Mouse (Mus musculus) liver, embryonic 13.5 days (tissue): ENCODE measurements around the gene Gm20671. TPM values are rescaled to one million over a fixed set of nuclear protein-coding genes. Genes with fewer than 3 reads are reported as not detected.

Experiments
- ATAC-seq: fragments of 200-750 bp; cut with Nextera tagmentation; 2 replicates; pipeline ENCODE4 v1.8.0; 2017; ENCODE audit warnings: low read depth, mild to moderate bottlenecking, moderate number of reproducible peaks, moderate library complexity
- DNase-seq: peaks from one replicate; pipeline ENCODE4 v3.0.0; 2022
- H3K27ac ChIP-seq: fragments of 300-500 bp; sonication (generic); 2 replicates; pipeline ENCODE4 v1.5.1; 2015; ENCODE audit warnings: moderate library complexity, mild to moderate bottlenecking, inconsistent platforms
- H3K27me3 ChIP-seq: fragments of 300-500 bp; sonication (generic); 2 replicates; pipeline ENCODE4 v1.6.1; 2015; ENCODE audit warnings: mild to moderate bottlenecking, inconsistent platforms
- H3K36me3 ChIP-seq: fragments of 300-500 bp; sonication (generic); 2 replicates; pipeline ENCODE4 v1.6.1; 2015; ENCODE audit warnings: mild to moderate bottlenecking, inconsistent platforms
- H3K4me1 ChIP-seq: fragments of 300-500 bp; sonication (generic); replicated peaks from 2 replicates; pipeline ENCODE4 v1.6.1; 2015; ENCODE audit warnings: inconsistent platforms
- H3K4me2 ChIP-seq: fragments of 300-500 bp; sonication (generic); 2 replicates; pipeline ENCODE4 v1.6.1; 2015; ENCODE audit warnings: inconsistent platforms, mild to moderate bottlenecking, moderate library complexity
- H3K4me3 ChIP-seq: fragments of 300-500 bp; sonication (generic); replicated peaks from 2 replicates; pipeline ENCODE4 v1.5.1; 2015; ENCODE audit warnings: mild to moderate bottlenecking, inconsistent platforms
- H3K9ac ChIP-seq: fragments of 300-500 bp; sonication (generic); 2 replicates; pipeline ENCODE4 v1.6.1; 2015; ENCODE audit warnings: mild to moderate bottlenecking, inconsistent platforms
- H3K9me3 ChIP-seq: fragments of 300-500 bp; sonication (generic); replicated peaks from 2 replicates; pipeline ENCODE4 v1.6.1; 2016; ENCODE audit warnings: inconsistent platforms
- WGBS: fragments of 180-500 bp; shearing (Covaris S2); methylation state at CpG from one replicate; pipeline ENCODE4 v1.1.7; 2015; ENCODE audit not compliant: insufficient replicate concordance; 5-methylcytosine and 5-hydroxymethylcytosine counted together
- polyA plus RNA-seq: library from polyadenylated mRNA; unstranded; fragments of >200 nt; fragmentation: Nextera tagmentation; extraction: Ambion mirVana; gene quantifications from 2 replicates; pipeline ENCODE4 v1.2.1, GENCODE M21; 2015

Gene Gm20671
- polyA plus RNA-seq, 1 experiment from 2014 or later = not detected

DNA sequence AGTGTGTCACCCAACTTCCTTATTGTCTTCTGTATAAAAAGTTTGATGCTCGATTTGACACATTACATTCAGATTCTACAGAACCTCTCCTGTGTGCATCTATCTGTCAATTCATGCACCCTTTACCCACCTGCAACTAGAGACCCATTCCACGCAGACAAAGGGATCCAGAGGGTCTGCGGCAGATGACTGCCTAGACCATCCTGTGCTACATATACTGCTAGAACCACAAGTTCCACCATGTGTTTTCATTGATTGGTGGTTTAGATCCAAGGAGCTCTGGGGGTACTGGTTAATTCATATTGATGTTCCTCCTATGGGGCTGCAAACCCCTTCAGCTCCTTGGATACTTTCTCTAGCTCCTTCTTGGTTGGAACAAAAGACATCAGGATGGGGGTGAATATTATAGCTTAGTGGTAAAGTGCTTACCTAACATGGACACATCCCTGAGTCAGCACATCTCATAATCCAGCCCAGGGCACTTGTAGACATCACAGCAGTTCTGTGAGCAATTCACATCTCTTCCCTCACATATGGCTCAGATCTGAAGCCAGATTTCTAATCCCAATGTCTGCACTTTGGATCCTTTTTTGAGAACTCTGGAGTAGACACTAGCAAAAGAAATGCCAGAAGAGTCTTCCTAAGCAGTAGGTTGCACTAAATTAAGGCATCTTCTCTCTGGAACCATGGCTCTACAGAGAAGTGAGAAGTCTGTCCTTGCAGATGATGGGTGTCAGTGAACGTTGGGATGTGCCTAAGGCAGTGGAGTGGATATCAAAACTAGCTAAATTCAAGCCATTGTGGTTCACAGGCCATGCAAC is 114.5 kb downstream of the Gm20671 start:
- Histone ChIP-seq H3K9me3 (no peaks in the 10 kb centered on the region; the same call in 1 of the 2 replicates), H3K9ac (no peak overlapping the region), H3K4me1 (peaks cover 12% of the 10 kb centered on the region), H3K4me2 (peak overlapping the region; percentile 76), H3K27ac (peak overlapping the region; percentile 88; the same call in 1 of the 2 replicates), H3K27me3 (no peaks in the 10 kb centered on the region), H3K4me3 (peak overlapping the region; percentile 74), H3K36me3 (no peaks in the 10 kb centered on the region)
- ATAC-seq = no peak
- 61% methylated on average over 4 of the region's 4 CpGs for WGBS
- no peak for DNase-seq

DNA sequence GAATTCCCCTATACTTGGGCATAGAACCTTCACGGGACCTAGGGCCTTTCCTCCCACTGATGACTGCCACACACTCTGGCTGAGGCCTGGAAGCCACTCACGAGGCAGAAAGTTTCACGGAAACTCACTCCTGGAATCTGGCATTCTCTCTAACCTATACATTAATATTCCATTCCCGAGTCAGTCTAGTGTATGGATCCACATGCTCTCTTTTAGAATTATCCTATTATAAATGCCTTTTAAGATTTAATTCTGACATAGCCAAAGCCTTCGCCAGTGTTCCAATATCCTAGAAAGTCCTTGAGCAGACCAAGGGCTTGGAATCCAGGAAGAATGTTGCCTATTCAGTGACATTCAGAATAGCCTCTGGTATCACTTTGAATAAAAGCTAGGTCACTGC is 115.4 kb downstream of the Gm20671 start:
- no peak overlapping the region for H3K4me3 ChIP-seq
- 75% methylated on average over 5 of the region's 5 CpGs for WGBS
- no peak overlapping the region for H3K27ac ChIP-seq
- no peaks in the 10 kb centered on the region for H3K36me3 ChIP-seq
- no peaks in the 10 kb centered on the region for H3K27me3 ChIP-seq
- DNase-seq (no peak), ATAC-seq (no peak)
- H3K9me3 ChIP-seq = no peaks in the 10 kb centered on the region; the same call in 1 of the 2 replicates
- no peak overlapping the region for H3K4me2 ChIP-seq
- no peak overlapping the region for H3K9ac ChIP-seq
- peaks cover 12% of the 10 kb centered on the region for H3K4me1 ChIP-seq

DNA sequence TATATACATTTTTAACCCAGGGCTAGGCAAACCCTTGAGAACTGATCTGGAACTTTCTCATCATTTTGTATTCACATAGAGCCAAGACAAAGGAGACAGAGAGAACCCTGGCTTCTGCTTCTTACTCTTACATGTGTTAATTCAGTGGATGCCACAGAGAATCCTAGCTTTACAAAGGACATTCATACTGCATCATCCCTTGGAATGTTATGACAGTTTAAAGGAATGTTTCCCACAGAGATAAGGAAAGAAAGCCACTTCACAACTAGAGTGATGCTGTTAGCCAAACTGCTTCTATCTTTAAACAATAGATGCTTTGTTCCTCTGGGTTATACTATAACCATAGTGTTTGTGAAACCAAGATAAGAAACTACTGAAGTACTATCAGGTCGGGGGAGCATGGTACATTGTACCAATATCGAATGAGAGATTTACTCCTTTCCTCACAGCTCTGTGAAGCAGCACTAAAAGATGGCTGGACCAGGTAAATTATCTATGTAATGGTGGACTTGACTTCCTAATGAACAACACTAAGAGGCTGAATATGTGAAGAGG is 120.6 kb downstream of the Gm20671 start:
- Histone ChIP-seq H3K9ac (no peak overlapping the region), H3K4me1 (no peaks in the 10 kb centered on the region), H3K27ac (no peak overlapping the region), H3K9me3 (no peaks in the 10 kb centered on the region; the same call in 1 of the 2 replicates), H3K36me3 (no peaks in the 10 kb centered on the region), H3K27me3 (no peaks in the 10 kb centered on the region), H3K4me3 (no peak overlapping the region), H3K4me2 (no peak overlapping the region)
- DNase-seq (no peak), ATAC-seq (no peak)
- WGBS = 41% methylated on average over 2 of the region's 2 CpGs

DNA sequence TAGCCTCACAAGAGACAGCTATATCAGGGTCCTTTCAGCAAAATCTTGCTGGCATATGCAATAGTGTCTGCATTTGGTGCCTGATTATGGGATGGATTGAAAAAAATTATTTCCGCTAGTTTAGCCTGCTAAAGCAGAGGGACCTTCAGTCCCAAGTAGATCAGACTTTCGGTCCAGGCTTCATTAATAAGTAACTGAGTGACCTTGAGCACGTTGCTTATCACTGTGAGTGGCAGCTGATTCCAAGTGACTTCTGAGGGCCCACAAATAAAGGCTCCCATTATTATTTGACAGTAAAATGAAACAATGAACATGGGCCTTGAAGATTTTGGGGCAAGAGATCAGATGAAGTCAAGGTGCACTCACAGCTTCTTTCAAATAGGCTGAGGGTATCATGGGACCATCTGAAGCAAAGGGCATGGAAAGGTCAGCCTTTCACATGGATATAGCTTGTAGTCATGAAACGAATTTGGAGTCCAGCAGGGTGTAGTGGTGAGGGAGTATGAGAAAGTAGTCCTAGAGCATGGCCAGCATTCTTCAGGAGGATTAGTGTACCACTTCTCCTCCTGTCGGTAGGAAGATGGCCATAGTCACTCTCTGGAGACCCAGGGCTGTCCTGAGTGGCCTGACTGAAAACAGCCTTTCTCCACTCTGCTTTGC is 129.6 kb downstream of the Gm20671 start:
- DNase-seq = no peak
- H3K9me3 ChIP-seq = no peaks in the 10 kb centered on the region

DNA sequence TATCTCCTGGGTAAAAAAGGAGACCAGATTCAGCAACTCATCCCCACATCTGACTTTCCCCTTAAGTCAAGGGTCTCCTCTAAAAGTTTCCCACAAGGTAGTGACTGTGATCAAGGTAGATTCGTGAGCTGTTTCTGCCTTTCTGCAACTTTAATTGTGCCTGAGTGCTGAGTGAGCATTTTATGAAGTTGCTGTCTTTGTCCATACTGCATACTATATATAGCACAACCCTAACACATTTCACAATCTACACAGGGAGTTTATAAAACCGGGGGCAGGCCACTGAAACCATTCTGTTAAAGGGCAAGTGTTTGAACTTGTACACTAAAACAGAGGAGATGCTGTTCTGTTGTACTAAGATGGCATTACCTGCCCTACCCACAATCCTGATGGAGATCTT is 133.5 kb downstream of the Gm20671 start:
- 39% methylated on average over 2 of the region's 2 CpGs for WGBS

More for the DNA sequence above, 129.6 kb downstream of the Gm20671 start:
- 63% methylated on average over 5 of the region's 5 CpGs for WGBS
- Histone ChIP-seq H3K4me2 (no peak overlapping the region), H3K4me1 (no peaks in the 10 kb centered on the region), H3K4me3 (no peak overlapping the region), H3K27ac (peak overlapping the region; percentile 29), H3K27me3 (no peaks in the 10 kb centered on the region), H3K9ac (no peak overlapping the region), H3K36me3 (no peaks in the 10 kb centered on the region)
- ATAC-seq = no peak

More for the DNA sequence above, 133.5 kb downstream of the Gm20671 start:
- H3K4me1 ChIP-seq = no peaks in the 10 kb centered on the region
- no peaks in the 10 kb centered on the region for H3K36me3 ChIP-seq
- no peaks in the 10 kb centered on the region for H3K27me3 ChIP-seq
- DNase-seq (no peak), ATAC-seq (no peak)
- no peak overlapping the region for H3K4me3 ChIP-seq
- H3K9me3 ChIP-seq = no peaks in the 10 kb centered on the region
- H3K9ac ChIP-seq = no peak overlapping the region
- no peak overlapping the region for H3K4me2 ChIP-seq
- H3K27ac ChIP-seq = no peak overlapping the region

Other genes with a start within 250 kb of the Gm20671 start
- gene Yes1, start 215.9 kb downstream of the Gm20671 start, polyA plus RNA-seq = 5.4 and 6.8 TPM in 2 replicates
- gene Pisd, start 41.5 kb downstream of the Gm20671 start, polyA plus RNA-seq = 35.2 and 37.9 TPM in 2 replicates
- 7.7 and 8.6 TPM in 2 replicates for gene Prr14l, start 27.1 kb upstream of the Gm20671 start, polyA plus RNA-seq
- 7.4 and 9.7 TPM in 2 replicates for gene Depdc5, start 36.6 kb upstream of the Gm20671 start, polyA plus RNA-seq
- 248 and 292 TPM in 2 replicates for gene Ywhah, start 191.7 kb upstream of the Gm20671 start, polyA plus RNA-seq